ENCODE assay signal across 8 mouse cellular contexts in genomic region chr1:82476256-82476655, GRCm38 (mm10).
DNase-seq lines count a peak whose midpoint lies in the region; ATAC-seq and TF ChIP-seq lines count a peak whose summit lies in the region.

No protein-coding gene starts in this region.

- H3K27ac ChIP-seq in testis, adult 2 months (ENCODE audit: control insufficient read depth, insufficient read depth, low read depth, low read length) = no peak overlapping the region
- 0 out of 2 replicates have a peak overlapping the region, but pooled peaks have one; percentile 51 for H3K27ac ChIP-seq in forebrain, embryonic 12.5 days
- H3K27ac ChIP-seq in neural tube, embryonic 15.5 days (replicated peaks) = no peak overlapping the region

- no peak overlapping the region for H3K4me2 ChIP-seq in forebrain, embryonic 12.5 days
- peak overlapping the region; percentile 27 for H3K4me2 ChIP-seq in neural tube, embryonic 15.5 days

- H3K4me1 ChIP-seq in testis, adult 2 months (ENCODE audit: control insufficient read depth, insufficient read depth, low read length) = peaks cover 2% of the 10 kb centered on the region; the same call in 1 of the 2 replicates
- peaks cover 11% of the 10 kb centered on the region for H3K4me1 ChIP-seq in forebrain, embryonic 12.5 days
- H3K4me1 ChIP-seq in neural tube, embryonic 15.5 days = peaks cover 20% of the 10 kb centered on the region

- no peak for TF ChIP-seq POLR2A in testis, adult 2 months (IDR thresholded peaks at IDR 0.05; ENCODE audit: control insufficient read depth, low read depth, low read length)

- 39% methylated on average over 11 of the region's 11 CpGs for WGBS in forebrain, embryonic 12.5 days
- WGBS in neural tube, embryonic 15.5 days = 30% methylated on average over 11 of the region's 11 CpGs

- no peak overlapping the region for H3K4me3 ChIP-seq in testis, adult 2 months (ENCODE audit: control insufficient read depth, low read depth, low read length)
- no peak overlapping the region for H3K4me3 ChIP-seq in forebrain, embryonic 12.5 days (replicated peaks)
- H3K4me3 ChIP-seq in neural tube, embryonic 15.5 days (replicated peaks) = no peak overlapping the region

- no peaks in the 10 kb centered on the region for H3K27me3 ChIP-seq in testis, adult 2 months (ENCODE audit: control insufficient read depth, insufficient read depth, low read length)
- no peaks in the 10 kb centered on the region for H3K27me3 ChIP-seq in forebrain, embryonic 12.5 days
- no peaks in the 10 kb centered on the region for H3K27me3 ChIP-seq in neural tube, embryonic 15.5 days (replicated peaks)

- peak; percentile 95; the same call in 1 of the 2 replicates for TF ChIP-seq CTCF in testis, adult 2 months (IDR thresholded peaks at IDR 0.05; ENCODE audit: control insufficient read depth, insufficient read depth, insufficient replicate concordance, low read depth, low read length)

- no peaks in the 10 kb centered on the region for H3K9me3 ChIP-seq in forebrain, embryonic 12.5 days
- H3K9me3 ChIP-seq in neural tube, embryonic 15.5 days (replicated peaks) = no peaks in the 10 kb centered on the region

- DNase-seq in cerebellum, adult 9-10 months = peak; percentile 37
- no peak for DNase-seq in cerebellum, adult 11 months
- no peak for DNase-seq in testis, postnatal 10 days (ENCODE audit: low spot score)
- DNase-seq in kidney, postnatal 36 days = peak; percentile 18 to 35
- no peak for DNase-seq in urinary bladder, postnatal 4 days (ENCODE audit: low spot score in 2 of 2)

- ATAC-seq in forebrain, embryonic 12.5 days (ENCODE audit: low FRiP score) = peak; percentile 45; the same call in 1 of the 2 replicates
- ATAC-seq in neural tube, embryonic 15.5 days (ENCODE audit: low FRiP score) = peak; percentile 56; the same call in 1 of the 2 replicates

- H3K36me3 ChIP-seq in testis, adult 2 months (ENCODE audit: control insufficient read depth, insufficient read depth, low read length) = no peaks in the 10 kb centered on the region
- H3K36me3 ChIP-seq in forebrain, embryonic 12.5 days (replicated peaks) = no peaks in the 10 kb centered on the region
- no peaks in the 10 kb centered on the region for H3K36me3 ChIP-seq in neural tube, embryonic 15.5 days

- no peak overlapping the region for H3K9ac ChIP-seq in forebrain, embryonic 12.5 days
- H3K9ac ChIP-seq in neural tube, embryonic 15.5 days (replicated peaks) = no peak overlapping the region

Comparison
In these comparisons a context has a peak if more than half of its experiments do, and no peak if none do; other contexts are left out.
1. DNase-seq: peak in cerebellum, adult 9-10 months (single experiment) and kidney, postnatal 36 days (2 of 2); none in cerebellum, adult 11 months (single experiment), testis, postnatal 10 days (single experiment) and urinary bladder, postnatal 4 days (0 of 2).